Mouse (Mus musculus) liver, embryonic 11.5 days (tissue): ENCODE data around the gene Secisbp2l. TPM values are rescaled to one million over a fixed set of nuclear protein-coding genes. Genes with fewer than 3 reads are reported as not detected.

Experiments
- ATAC-seq: fragments of 200-750 bp; cut with Nextera tagmentation; replicated peaks from 2 replicates; pipeline ENCODE4 v1.8.0; 2017; ENCODE audit warnings: moderate number of reproducible peaks, mild to moderate bottlenecking, moderate TSS enrichment, moderate library complexity; ENCODE audit not compliant: low FRiP score
- DNase-seq: peaks from one replicate; pipeline ENCODE4 v3.0.0-alpha.2; 2017; ENCODE audit warnings: low spot score
- H3K27ac ChIP-seq: fragments of 300-500 bp; sonication (generic); 2 replicates; pipeline ENCODE4 v1.5.1; 2014; ENCODE audit warnings: mild to moderate bottlenecking, low read depth, low read length, control low read depth
- H3K27me3 ChIP-seq: fragments of 300-500 bp; sonication (generic); replicated peaks from 2 replicates; pipeline ENCODE4 v1.6.1; 2014; ENCODE audit warnings: low read length, mixed read lengths; ENCODE audit not compliant: control insufficient read depth, insufficient read depth
- H3K36me3 ChIP-seq: fragments of 300-500 bp; sonication (generic); 2 replicates; pipeline ENCODE4 v1.6.1; 2014; ENCODE audit warnings: mild to moderate bottlenecking, low read length, moderate library complexity, mixed read lengths; ENCODE audit not compliant: control insufficient read depth, insufficient read depth
- H3K4me1 ChIP-seq: fragments of 300-500 bp; sonication (generic); replicated peaks from 2 replicates; pipeline ENCODE4 v1.6.1; 2014; ENCODE audit warnings: low read length, mixed read lengths; ENCODE audit not compliant: control insufficient read depth, insufficient read depth
- H3K4me2 ChIP-seq: fragments of 300-500 bp; sonication (generic); 2 replicates; pipeline ENCODE4 v1.6.1; 2014; ENCODE audit warnings: mild to moderate bottlenecking, control low read depth, moderate library complexity
- H3K4me3 ChIP-seq: fragments of 300-500 bp; sonication (generic); 2 replicates; pipeline ENCODE4 v1.5.1; 2014; ENCODE audit warnings: low read depth, low read length, control low read depth
- H3K9ac ChIP-seq: fragments of 300-500 bp; sonication (generic); 2 replicates; pipeline ENCODE4 v1.6.1; 2014; ENCODE audit warnings: low read depth, low read length, control low read depth
- H3K9me3 ChIP-seq: fragments of 300-500 bp; sonication (generic); 2 replicates; pipeline ENCODE4 v1.6.1; 2016; ENCODE audit warnings: low read length, inconsistent platforms, mixed read lengths; ENCODE audit not compliant: control insufficient read depth
- WGBS: fragments of 180-500 bp; shearing (Covaris S2); extraction: QIAGEN DNeasy Blood & Tissue Kit; methylation state at CpG from one replicate; pipeline ENCODE4 v1.1.7; 2014; 5-methylcytosine and 5-hydroxymethylcytosine counted together
- polyA plus RNA-seq: library from polyadenylated mRNA; unstranded; fragments of >200 nt; fragmentation: Nextera tagmentation; extraction: Ambion mirVana; gene quantifications from 2 replicates; pipeline ENCODE4 v1.2.1, GENCODE M21; 2014

Gene Secisbp2l
- polyA plus RNA-seq, 1 experiment from 2014 or later = 11.7 TPM

GRCm38 (mm10) chr2:125778380-125778779 is 4.3 kb downstream of the Secisbp2l start:
- H3K36me3 ChIP-seq = no peaks in the 10 kb centered on the region; the same call in 1 of the 2 replicates
- peaks cover 4% of the 10 kb centered on the region for H3K4me1 ChIP-seq
- H3K27ac ChIP-seq = no peak overlapping the region
- WGBS = 89% methylated on average over 12 of the region's 12 CpGs
- ATAC-seq = no peak
- H3K4me2 ChIP-seq = no peak overlapping the region
- H3K4me3 ChIP-seq = no peak overlapping the region
- H3K9ac ChIP-seq = no peak overlapping the region
- no peak for DNase-seq
- no peaks in the 10 kb centered on the region for H3K27me3 ChIP-seq
- no peaks in the 10 kb centered on the region for H3K9me3 ChIP-seq

DNA sequence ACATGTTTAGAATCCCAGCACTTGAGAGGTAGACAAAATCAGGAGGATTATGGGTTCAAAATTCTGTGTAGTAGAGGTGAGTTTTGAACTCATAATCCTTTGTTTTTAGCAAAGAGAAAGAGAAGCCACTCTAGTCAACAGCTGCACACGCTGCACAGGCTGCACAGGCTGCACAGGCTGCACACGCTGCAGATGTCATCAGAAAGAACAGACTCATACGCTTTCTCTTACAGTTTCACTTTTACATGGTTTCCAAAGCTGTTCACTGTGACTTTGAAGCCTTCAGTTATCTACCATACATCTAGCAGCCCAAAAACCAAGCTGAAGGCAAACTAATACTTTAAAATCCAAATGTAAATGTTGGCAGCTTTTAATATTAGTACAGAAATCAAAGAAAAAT is 5.7 kb downstream of the Secisbp2l start:
- H3K9ac ChIP-seq = no peak overlapping the region
- no peak for ATAC-seq
- no peaks in the 10 kb centered on the region for H3K27me3 ChIP-seq
- H3K9me3 ChIP-seq = no peaks in the 10 kb centered on the region
- no peak overlapping the region for H3K4me2 ChIP-seq
- H3K36me3 ChIP-seq = no peaks in the 10 kb centered on the region; the same call in 1 of the 2 replicates
- H3K27ac ChIP-seq = no peak overlapping the region
- H3K4me1 ChIP-seq = peaks cover 4% of the 10 kb centered on the region
- DNase-seq = no peak
- 89% methylated on average over 3 of the region's 3 CpGs for WGBS
- H3K4me3 ChIP-seq = no peak overlapping the region

DNA sequence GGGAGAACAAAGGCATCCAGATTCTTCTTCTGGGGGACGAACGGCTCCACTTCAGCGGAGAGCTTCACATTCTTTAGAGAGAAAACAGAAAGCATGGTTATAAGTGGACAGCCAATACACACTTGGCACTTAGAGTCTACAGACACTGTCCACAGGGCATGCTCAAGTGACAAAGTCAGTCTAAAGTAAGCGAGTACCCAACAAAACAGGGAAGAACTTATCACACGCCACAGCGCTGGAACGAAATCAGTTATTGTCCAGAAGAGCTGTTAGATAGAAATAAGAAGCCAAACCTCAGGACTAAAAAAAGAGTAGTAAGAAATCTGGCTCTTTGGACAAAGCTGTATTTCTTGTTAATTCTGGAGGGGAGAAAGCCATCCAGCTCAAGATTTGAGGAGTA is 7.0 kb downstream of the Secisbp2l start:
- H3K4me3 ChIP-seq = no peak overlapping the region
- no peak overlapping the region for H3K9ac ChIP-seq
- H3K27me3 ChIP-seq = no peaks in the 10 kb centered on the region
- WGBS = 86% methylated on average over 7 of the region's 7 CpGs
- H3K4me1 ChIP-seq = no peaks in the 10 kb centered on the region
- no peak overlapping the region for H3K27ac ChIP-seq
- no peaks in the 10 kb centered on the region; the same call in 1 of the 2 replicates for H3K36me3 ChIP-seq
- H3K9me3 ChIP-seq = no peaks in the 10 kb centered on the region
- no peak overlapping the region for H3K4me2 ChIP-seq
- DNase-seq (no peak), ATAC-seq (no peak)

GRCm38 (mm10) chr2:125774846-125775245 is 7.8 kb downstream of the Secisbp2l start:
- ATAC-seq = no peak
- Histone ChIP-seq H3K4me2 (no peak overlapping the region), H3K9ac (no peak overlapping the region), H3K9me3 (no peaks in the 10 kb centered on the region), H3K4me1 (no peaks in the 10 kb centered on the region), H3K27ac (no peak overlapping the region), H3K36me3 (no peaks in the 10 kb centered on the region; the same call in 1 of the 2 replicates), H3K27me3 (no peaks in the 10 kb centered on the region), H3K4me3 (no peak overlapping the region)
- DNase-seq = no peak
- WGBS = 54% methylated on average over 4 of the region's 4 CpGs

- Histone ChIP-seq H3K27me3 (no peaks in the 10 kb centered on the region), H3K9ac (no peak overlapping the region), H3K36me3 (peaks cover 9% of the 10 kb centered on the region; the same call in 1 of the 2 replicates), H3K27ac (no peak overlapping the region), H3K4me2 (no peak overlapping the region), H3K9me3 (no peaks in the 10 kb centered on the region), H3K4me1 (no peaks in the 10 kb centered on the region), H3K4me3 (no peak overlapping the region)
- 82% methylated on average over 3 of the region's 3 CpGs for WGBS
- no peak for DNase-seq
- ATAC-seq = no peak
Measured at GRCm38 (mm10) chr2:125765029-125765428, 17.6 kb downstream of the Secisbp2l start.

DNA sequence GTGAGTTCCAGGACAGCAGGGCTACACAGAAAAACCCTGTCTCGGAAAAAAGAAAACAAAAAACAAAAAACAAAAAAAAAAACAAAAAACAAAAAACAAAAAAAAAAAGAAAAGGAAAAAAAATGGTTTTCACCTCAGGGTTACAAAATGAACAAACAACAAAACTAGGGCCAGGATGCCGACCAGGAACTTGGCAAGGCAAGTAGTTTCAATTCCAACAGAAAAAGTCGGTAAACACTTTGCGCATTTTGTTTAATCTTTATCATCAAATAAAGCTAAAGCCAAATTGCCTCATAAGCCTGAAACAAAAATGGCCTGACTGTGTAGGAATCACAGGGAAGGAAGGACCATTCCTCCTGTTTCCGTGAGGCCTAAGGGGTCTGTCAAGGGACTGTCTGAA is 18.1 kb downstream of the Secisbp2l start:
- Histone ChIP-seq H3K9me3 (no peaks in the 10 kb centered on the region), H3K4me3 (no peak overlapping the region), H3K4me1 (no peaks in the 10 kb centered on the region), H3K4me2 (no peak overlapping the region), H3K27ac (no peak overlapping the region), H3K36me3 (peaks cover 9% of the 10 kb centered on the region; the same call in 1 of the 2 replicates), H3K27me3 (no peaks in the 10 kb centered on the region), H3K9ac (no peak overlapping the region)
- no peak for DNase-seq
- WGBS = 93% methylated on average over 5 of the region's 5 CpGs
- no peak for ATAC-seq

DNA sequence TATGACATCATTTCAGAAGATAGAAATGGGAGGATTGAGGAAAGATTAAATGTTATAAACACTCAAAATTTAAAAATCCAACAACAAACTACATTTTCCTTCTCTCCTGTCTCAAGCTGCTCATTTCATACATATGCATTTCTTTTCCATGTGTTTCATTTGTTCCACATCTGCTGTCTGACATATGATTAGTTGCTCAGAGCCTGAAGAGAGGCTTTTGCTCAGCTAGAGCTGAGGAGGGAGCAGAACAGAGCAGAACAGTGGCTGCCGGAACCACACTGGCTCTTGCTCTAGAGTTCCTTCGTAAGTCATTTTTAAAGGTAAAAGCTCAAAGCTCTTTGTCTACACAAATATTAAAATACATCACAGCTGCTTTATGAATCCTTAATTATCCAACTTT is 33.3 kb downstream of the Secisbp2l start:
- ATAC-seq (no peak), DNase-seq (no peak)
- Histone ChIP-seq H3K4me3 (no peak overlapping the region), H3K27ac (no peak overlapping the region), H3K4me2 (no peak overlapping the region), H3K27me3 (no peaks in the 10 kb centered on the region), H3K9ac (no peak overlapping the region), H3K9me3 (no peaks in the 10 kb centered on the region), H3K36me3 (peaks cover 29% of the 10 kb centered on the region), H3K4me1 (no peaks in the 10 kb centered on the region)
- 96% methylated on average over 2 of the region's 2 CpGs for WGBS

DNA sequence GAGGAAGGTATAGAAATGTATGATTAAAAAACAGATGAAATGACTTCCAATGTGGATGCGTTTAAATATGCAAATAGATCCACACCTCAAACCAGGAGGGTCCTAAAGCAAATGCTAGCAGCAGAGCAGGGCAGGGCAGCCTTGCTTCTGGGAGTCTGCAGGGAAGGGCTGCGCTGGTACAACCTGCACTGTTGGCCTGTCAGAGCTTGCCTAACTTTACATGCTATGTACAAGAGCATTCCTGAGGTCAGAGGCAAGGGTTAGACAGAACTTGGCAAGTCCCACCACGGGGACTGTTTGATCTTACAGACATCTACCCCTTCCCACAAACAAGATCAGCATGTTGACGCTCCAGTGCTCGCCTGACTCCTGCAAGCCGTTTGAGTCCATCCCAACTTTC is 43.3 kb downstream of the Secisbp2l start:
- Histone ChIP-seq H3K4me2 (no peak overlapping the region), H3K27me3 (no peaks in the 10 kb centered on the region), H3K4me3 (no peak overlapping the region), H3K9ac (no peak overlapping the region), H3K27ac (no peak overlapping the region), H3K4me1 (peaks cover 2% of the 10 kb centered on the region; the same call in 1 of the 2 replicates), H3K36me3 (peaks cover 8% of the 10 kb centered on the region), H3K9me3 (no peaks in the 10 kb centered on the region)
- ATAC-seq (no peak), DNase-seq (no peak)
- WGBS = 86% methylated on average over 6 of the region's 6 CpGs

GRCm38 (mm10) chr2:125738718-125739117 is 44.0 kb downstream of the Secisbp2l start:
- 82% methylated on average over 5 of the region's 5 CpGs for WGBS
- DNase-seq = no peak
- Histone ChIP-seq H3K4me1 (peaks cover 2% of the 10 kb centered on the region; the same call in 1 of the 2 replicates), H3K9ac (no peak overlapping the region), H3K4me3 (no peak overlapping the region), H3K27me3 (no peaks in the 10 kb centered on the region), H3K9me3 (no peaks in the 10 kb centered on the region), H3K36me3 (peaks cover 4% of the 10 kb centered on the region; the same call in 1 of the 2 replicates), H3K4me2 (no peak overlapping the region), H3K27ac (no peak overlapping the region)
- no peak for ATAC-seq
